Mouse (Mus musculus) myocyte (in vitro differentiated cells): ENCODE data around the gene Fam205c. TPM values are rescaled to one million over a fixed set of nuclear protein-coding genes. Genes with fewer than 3 reads are reported as not detected.

Source experiments
- H3K27me3 ChIP-seq: one replicate; pipeline ENCODE4 v1.6.1; 2011; ENCODE audit not compliant: control insufficient read depth, insufficient read depth, insufficient read length
- H3K36me3 ChIP-seq: one replicate; pipeline ENCODE4 v1.6.1; 2011; ENCODE audit not compliant: control insufficient read depth, insufficient read depth
- H3K4me2 ChIP-seq: one replicate; pipeline ENCODE4 v1.6.1; 2011; ENCODE audit warnings: low read depth, control low read depth
- H3K4me3 ChIP-seq: one replicate; pipeline ENCODE4 v1.5.1; 2011; ENCODE audit warnings: mild to moderate bottlenecking, control low read depth, moderate library complexity
- H3K79me2 ChIP-seq: one replicate; pipeline ENCODE4 v1.6.1; 2011; ENCODE audit not compliant: control insufficient read depth, insufficient read depth
- H3ac ChIP-seq: one replicate; pipeline ENCODE4 v1.6.1; 2011; ENCODE audit not compliant: control insufficient read depth, insufficient read length
- CEBPB ChIP-seq: IDR thresholded peaks from 2 replicates; pipeline ENCODE4 v1.6.1; 2011; ENCODE audit warnings: mild to moderate bottlenecking, moderate library complexity; ENCODE audit not compliant: poor library complexity, insufficient read depth, severe bottlenecking
- E2F4 ChIP-seq: IDR thresholded peaks from one replicate; pipeline ENCODE4 v1.6.1; 2011; ENCODE audit warnings: mild to moderate bottlenecking, control low read depth, moderate library complexity; ENCODE audit not compliant: insufficient read depth
- MAX ChIP-seq: IDR thresholded peaks from one replicate; pipeline ENCODE4 v1.6.1; 2011; ENCODE audit warnings: low read depth, mild to moderate bottlenecking, control low read depth
- MYOD1 ChIP-seq, 3 experiments: IDR thresholded peaks; one replicate each; pipeline ENCODE4 v1.6.1; 2011; ENCODE audit warnings: control low read depth in 2 of 3, low read depth in 2 of 3, mild to moderate bottlenecking in 2 of 3, moderate library complexity in 1 of 3; ENCODE audit not compliant: insufficient read length in 2 of 3, control insufficient read depth in 1 of 3
- MYOG ChIP-seq, 3 experiments: IDR thresholded peaks; one replicate each; pipeline ENCODE4 v1.6.1; 2011; ENCODE audit warnings: control low read depth in 2 of 3, low read depth in 2 of 3, mild to moderate bottlenecking in 2 of 3; ENCODE audit not compliant: insufficient read length in 2 of 3, control insufficient read depth in 1 of 3, insufficient read depth in 1 of 3
- POLR2A ChIP-seq: IDR thresholded peaks from one replicate; pipeline ENCODE4 v1.6.1; 2011; ENCODE audit warnings: low read depth, mild to moderate bottlenecking, control low read depth, moderate library complexity; ENCODE audit not compliant: insufficient read length
- POLR2AphosphoS2 ChIP-seq: IDR thresholded peaks from one replicate; pipeline ENCODE4 v1.6.1; 2011; ENCODE audit warnings: low read depth, control low read depth; ENCODE audit not compliant: insufficient read length
- REST ChIP-seq: IDR thresholded peaks from one replicate; pipeline ENCODE4 v1.6.1; 2011; ENCODE audit warnings: mild to moderate bottlenecking, control low read depth, moderate library complexity; ENCODE audit not compliant: insufficient read depth, insufficient read length
- SRF ChIP-seq: IDR thresholded peaks from one replicate; pipeline ENCODE4 v1.6.1; 2011; ENCODE audit warnings: low read depth; ENCODE audit not compliant: control insufficient read depth, insufficient read length
- TCF12 ChIP-seq: IDR thresholded peaks from one replicate; pipeline ENCODE4 v1.6.1; 2011; ENCODE audit warnings: mild to moderate bottlenecking, control low read depth; ENCODE audit not compliant: poor library complexity, insufficient read depth, severe bottlenecking
- TCF3 ChIP-seq: IDR thresholded peaks from one replicate; pipeline ENCODE4 v1.6.1; 2011; ENCODE audit warnings: low read depth, control low read depth; ENCODE audit not compliant: insufficient read length
- USF1 ChIP-seq: IDR thresholded peaks from one replicate; pipeline ENCODE4 v1.6.1; 2011; ENCODE audit warnings: low read depth, mild to moderate bottlenecking, control low read depth, moderate library complexity
- polyA plus RNA-seq: library from polyadenylated mRNA; unstranded; fragments of >200 nt; fragmentation: generic; extraction: Trizol; gene quantifications from one replicate; pipeline ENCODE4 v1.2.1, GENCODE M21; 2012; ENCODE audit warnings: missing spikeins

Fam205c gene
- not detected for polyA plus RNA-seq

DNA sequence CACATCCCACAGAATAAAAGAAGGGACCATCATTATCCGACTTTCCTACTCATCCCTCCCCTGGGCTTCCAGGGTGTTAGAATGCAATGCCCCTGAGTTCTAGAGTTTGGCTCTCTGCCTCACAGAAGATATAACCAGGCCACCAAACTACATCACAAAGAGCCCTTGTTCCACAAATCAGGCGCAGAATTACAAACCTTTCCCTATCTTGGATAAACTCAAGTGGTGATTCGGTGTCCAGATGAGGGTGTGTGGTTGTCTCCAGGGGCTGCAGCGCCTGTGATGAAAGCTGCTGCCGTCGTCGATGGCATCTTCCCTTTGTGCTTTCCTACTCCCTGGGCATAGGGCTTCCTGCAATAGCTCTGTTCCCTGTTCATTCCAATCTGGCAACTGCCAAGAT, at the start of gene Fam205c:
Gene Fam205c (minus strand): TSS at position 101 of the 400 bp plus-strand sequence.
- Histone ChIP-seq H3K79me2 (no peaks in the 10 kb centered on the region), H3K36me3 (no peaks in the 10 kb centered on the region), H3ac (no peak within 1 kb of the TSS), H3K4me3 (no peak within 1 kb of the TSS), H3K4me2 (no peak within 1 kb of the TSS), H3K27me3 (peaks cover 61% of the 10 kb centered on the region)
- no peak for TF ChIP-seq SRF
- TF ChIP-seq POLR2A = no peak
- no peak for TF ChIP-seq TCF12
- TF ChIP-seq TCF3 = no peak
- TF ChIP-seq CEBPB = no peak
- TF ChIP-seq MYOG (IDR thresholded peaks at IDR 0.05; ENCODE audit: control insufficient read depth in 1 of 3, insufficient read depth in 1 of 3, insufficient read length in 2 of 3, low read depth in 2 of 3) = no peak
- TF ChIP-seq POLR2AphosphoS2 = no peak
- no peak for TF ChIP-seq MAX
- no peak for TF ChIP-seq E2F4
- no peak for TF ChIP-seq USF1
- no peak for TF ChIP-seq REST
- TF ChIP-seq MYOD1 (IDR thresholded peaks at IDR 0.05; ENCODE audit: control insufficient read depth in 1 of 3, insufficient read length in 2 of 3, low read depth in 2 of 3) = no peak

DNA sequence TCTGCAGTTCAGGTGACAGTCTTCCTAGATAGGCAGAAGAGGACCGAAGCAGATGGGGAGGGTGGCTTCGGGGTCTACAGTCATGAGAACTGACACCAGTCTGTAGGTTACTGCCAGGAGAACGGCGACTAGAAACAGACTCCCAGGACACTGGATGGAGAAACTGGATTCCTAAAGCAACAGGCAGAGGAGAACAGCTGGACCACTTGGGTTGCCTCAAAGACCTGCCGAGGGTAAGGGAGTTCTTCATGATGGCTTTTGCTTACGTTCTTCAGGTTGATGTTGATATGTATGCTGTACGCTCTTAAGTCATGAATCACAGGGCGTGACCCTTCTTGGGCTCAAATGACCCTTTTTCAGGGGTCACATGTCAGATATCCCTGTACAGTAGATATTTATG, 48.4 kb upstream of the Fam205c start:
- Histone ChIP-seq H3K4me2 (no peak overlapping the region), H3ac (no peak overlapping the region), H3K79me2 (no peaks in the 10 kb centered on the region), H3K4me3 (no peak overlapping the region), H3K36me3 (no peaks in the 10 kb centered on the region), H3K27me3 (peaks cover 51% of the 10 kb centered on the region)
- TF ChIP-seq MYOG (IDR thresholded peaks at IDR 0.05; ENCODE audit: control insufficient read depth in 1 of 3, insufficient read depth in 1 of 3, insufficient read length in 2 of 3, low read depth in 2 of 3) (no peak), POLR2AphosphoS2 (no peak)

DNA sequence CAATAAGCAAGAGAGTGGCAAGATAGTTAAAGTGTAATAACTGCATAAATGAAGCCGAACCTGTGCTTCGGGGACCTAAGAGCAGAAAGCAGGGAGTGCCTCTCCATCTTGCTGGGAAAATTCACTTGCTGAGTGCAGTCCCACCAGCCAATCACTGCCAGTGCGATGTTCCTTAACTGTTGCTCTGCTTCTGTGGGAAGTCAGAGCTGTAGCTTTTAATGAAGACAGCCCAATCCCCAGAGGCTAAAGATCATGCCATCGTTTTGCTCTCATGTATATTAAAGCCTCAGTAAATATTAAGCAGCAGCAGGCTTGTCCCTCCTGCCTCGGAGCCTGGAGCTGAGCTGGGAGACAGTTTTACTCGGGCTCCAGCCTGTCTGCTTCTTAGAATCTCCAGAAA, 48.0 kb upstream of the Fam205c start:
- no peak overlapping the region for H3ac ChIP-seq
- peaks cover 55% of the 10 kb centered on the region for H3K27me3 ChIP-seq
- no peak overlapping the region for H3K4me2 ChIP-seq
- H3K4me3 ChIP-seq = no peak overlapping the region
- TF ChIP-seq SRF (no peak), E2F4 (no peak), CEBPB (no peak)
- H3K36me3 ChIP-seq = no peaks in the 10 kb centered on the region
- H3K79me2 ChIP-seq = no peaks in the 10 kb centered on the region

DNA sequence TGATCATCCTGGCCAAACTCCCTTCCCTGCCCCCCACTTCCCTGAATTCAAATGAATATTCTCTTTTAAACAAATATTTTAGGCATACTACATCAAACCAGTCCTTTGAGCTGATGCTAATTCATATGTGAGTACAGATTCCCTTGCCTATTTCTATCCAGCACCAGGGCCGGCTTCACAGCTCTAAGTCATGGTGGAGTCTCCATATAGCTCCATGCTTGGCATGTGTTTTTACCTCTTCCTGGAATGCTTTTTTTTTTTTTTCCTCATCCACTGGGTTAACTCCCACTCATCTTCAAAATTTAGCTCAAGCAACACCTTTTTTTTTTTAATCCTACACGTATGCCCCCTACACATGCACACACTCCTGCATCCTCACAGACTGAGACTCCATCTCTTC, 47.5 kb upstream of the Fam205c start:
- Histone ChIP-seq H3K4me3 (no peak overlapping the region), H3K27me3 (peaks cover 60% of the 10 kb centered on the region), H3K36me3 (no peaks in the 10 kb centered on the region), H3K79me2 (no peaks in the 10 kb centered on the region), H3K4me2 (no peak overlapping the region), H3ac (no peak overlapping the region)
- TF ChIP-seq MAX (no peak), TCF3 (no peak), POLR2A (no peak), MYOG (IDR thresholded peaks at IDR 0.05; ENCODE audit: control insufficient read depth in 1 of 3, insufficient read depth in 1 of 3, insufficient read length in 2 of 3, low read depth in 2 of 3) (no peak), POLR2AphosphoS2 (no peak), E2F4 (no peak), MYOD1 (IDR thresholded peaks at IDR 0.05; ENCODE audit: control insufficient read depth in 1 of 3, insufficient read length in 2 of 3, low read depth in 2 of 3) (no peak), CEBPB (no peak), USF1 (no peak), SRF (no peak), REST (no peak), TCF12 (no peak)

DNA sequence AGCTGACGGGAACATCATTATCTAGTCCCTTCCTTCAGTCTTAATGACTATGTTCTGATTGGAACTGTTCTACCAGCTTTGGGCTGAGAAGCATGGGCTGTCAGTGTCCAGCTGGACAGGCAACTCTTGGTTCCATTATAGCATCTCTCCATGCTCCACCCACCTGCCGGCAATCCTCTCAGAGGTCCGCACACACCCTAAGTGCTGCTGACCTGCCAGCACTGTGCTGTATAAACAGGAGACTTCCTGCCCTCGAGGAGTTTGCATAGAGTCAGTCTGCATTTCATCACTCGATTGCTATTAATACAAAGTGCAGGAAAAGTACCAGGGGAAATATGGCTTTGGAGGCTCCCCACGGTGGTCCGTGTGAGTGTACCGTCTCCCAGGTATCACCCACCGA, 46.7 kb upstream of the Fam205c start:
- Histone ChIP-seq H3K4me3 (no peak overlapping the region), H3K4me2 (no peak overlapping the region), H3K79me2 (no peaks in the 10 kb centered on the region), H3ac (no peak overlapping the region), H3K27me3 (peaks cover 68% of the 10 kb centered on the region), H3K36me3 (no peaks in the 10 kb centered on the region)
- TF ChIP-seq MYOD1 (IDR thresholded peaks at IDR 0.05; ENCODE audit: control insufficient read depth in 1 of 3, insufficient read length in 2 of 3, low read depth in 2 of 3) (no peak), TCF3 (no peak), MYOG (IDR thresholded peaks at IDR 0.05; ENCODE audit: control insufficient read depth in 1 of 3, insufficient read depth in 1 of 3, insufficient read length in 2 of 3, low read depth in 2 of 3) (no peak), E2F4 (no peak), USF1 (no peak)

DNA sequence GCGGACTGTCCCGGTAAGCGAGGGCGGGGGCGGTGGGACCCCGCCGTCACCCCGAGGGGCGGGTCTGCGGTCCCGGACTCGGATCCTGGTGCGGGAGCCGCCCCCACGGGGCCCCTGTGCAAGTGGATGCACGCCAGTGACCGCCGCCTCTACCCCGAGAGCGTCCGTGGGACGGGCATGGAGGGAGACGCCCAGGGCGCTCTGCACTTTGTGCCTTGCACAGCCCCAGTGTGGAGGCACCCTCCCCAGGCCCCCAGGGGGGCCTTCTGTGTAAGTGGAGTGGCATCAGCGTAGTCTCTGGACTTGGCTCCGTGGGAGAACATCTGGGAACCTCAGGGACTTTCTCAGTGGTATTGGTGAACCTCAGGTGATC, 43.4 kb upstream of the Fam205c start:
- Histone ChIP-seq H3K36me3 (no peaks in the 10 kb centered on the region), H3K4me2 (no peak overlapping the region), H3K79me2 (no peaks in the 10 kb centered on the region), H3ac (no peak overlapping the region), H3K27me3 (peaks cover 54% of the 10 kb centered on the region), H3K4me3 (no peak overlapping the region)
- TF ChIP-seq TCF12 = no peak
- no peak for TF ChIP-seq POLR2A
- TF ChIP-seq E2F4 = no peak
- TF ChIP-seq CEBPB = no peak
- no peak for TF ChIP-seq MAX
- no peak for TF ChIP-seq MYOG (IDR thresholded peaks at IDR 0.05; ENCODE audit: control insufficient read depth in 1 of 3, insufficient read depth in 1 of 3, insufficient read length in 2 of 3, low read depth in 2 of 3)
- no peak for TF ChIP-seq REST
- no peak for TF ChIP-seq TCF3
- TF ChIP-seq SRF = no peak
- TF ChIP-seq MYOD1 (IDR thresholded peaks at IDR 0.05; ENCODE audit: control insufficient read depth in 1 of 3, insufficient read length in 2 of 3, low read depth in 2 of 3) = no peak
- no peak for TF ChIP-seq USF1
- TF ChIP-seq POLR2AphosphoS2 = no peak
